Mouse (Mus musculus): ENCODE measurements around the gene Rere. TPM values are rescaled to one million over a fixed set of nuclear protein-coding genes. Genes with fewer than 3 reads are reported as not detected.
A peak's percentile ranks its signal among the peaks of the same experiment; 100 is the strongest.

Rere gene
- total and polyA plus RNA-seq, 3 experiments: 3.1 to 36.5 (median 8.7) TPM

- peaks cover 0 to 41% of the 10 kb centered on the region in 2 experiments for H3K36me3 ChIP-seq (replicated peaks in 1 of 2; ENCODE audit: control insufficient read depth in 1 of 2, insufficient read depth in 1 of 2, low read length in 1 of 2)
- H3K9me3 ChIP-seq (replicated peaks; ENCODE audit: low read length): no peaks in the 10 kb centered on the region
- no peak for DNase-seq (ENCODE audit: extremely low read depth)
- H3K4me3 ChIP-seq (replicated peaks in 1 of 3; ENCODE audit: low read depth in 2 of 3, low read length in 2 of 3, poor library complexity in 1 of 3): no peak overlapping the region
- dilution Hi-C loops (cut with MboI; ENCODE audit: extremely low pct_ligation_motif_present, extremely low pct_unique_long_range_greater_than_20kb, low sequenced_read_pairs) (no loop called here), in situ Hi-C loops (cut with MboI; ENCODE audit: low pct_ligation_motif_present, low pct_unique_long_range_greater_than_20kb, low sequenced_read_pairs) (no loop called here)
- peaks cover 4% of the 10 kb centered on the region; the same call in 1 of the 2 replicates for H3K79me2 ChIP-seq (replicated peaks; ENCODE audit: control insufficient read depth, extremely low read depth, insufficient read depth, poor library complexity, severe bottlenecking)
- H3K4me1 ChIP-seq (ENCODE audit: control insufficient read depth in 1 of 2, insufficient read depth in 2 of 2): peaks cover 0 to 40% of the 10 kb centered on the region in 2 experiments; a peak in 2 of 4 replicates
- no peaks in the 10 kb centered on the region for H3K27me3 ChIP-seq (replicated peaks)
- H3K4me2 ChIP-seq (ENCODE audit: insufficient read depth, low read depth, poor library complexity, severe bottlenecking): no peak overlapping the region
- H3K9ac ChIP-seq (ENCODE audit: insufficient read depth, low read depth): no peak overlapping the region
- H3K27ac ChIP-seq (ENCODE audit: insufficient read depth, low read depth): no peak overlapping the region
- TF ChIP-seq MAFK (IDR thresholded peaks at IDR 0.05; ENCODE audit: insufficient replicate concordance, low read length) (no peak), IRF4 (IDR thresholded peaks at IDR 0.05; ENCODE audit: low read depth, low read length) (no peak), CHD1 (IDR thresholded peaks at IDR 0.05; ENCODE audit: low read depth, low read length) (no peak), SMC3 (IDR thresholded peaks at IDR 0.05; ENCODE audit: low read depth, low read length) (no peak), ELF1 (IDR thresholded peaks at IDR 0.05; ENCODE audit: low read depth, low read length) (no peak), NRF1 (IDR thresholded peaks at IDR 0.05; ENCODE audit: low read depth, low read length) (no peak), UBTF (IDR thresholded peaks at IDR 0.05; ENCODE audit: low read depth, low read length) (no peak), POLR2AphosphoS2 (IDR thresholded peaks at IDR 0.05; ENCODE audit: low read depth, low read length) (no peak), JUN (IDR thresholded peaks at IDR 0.05; ENCODE audit: insufficient read depth, low read depth, low read length) (no peak), USF1 (IDR thresholded peaks at IDR 0.05; ENCODE audit: low read depth, low read length) (no peak), CHD2 (IDR thresholded peaks at IDR 0.05; ENCODE audit: low read length) (no peak), TCF12 (IDR thresholded peaks at IDR 0.05; ENCODE audit: low read depth, low read length) (no peak), ZNF384 (IDR thresholded peaks at IDR 0.05; ENCODE audit: low read depth, low read length) (no peak), ZC3H11A (IDR thresholded peaks at IDR 0.05; ENCODE audit: low read depth, low read length) (no peak), KAT2A (IDR thresholded peaks at IDR 0.05; ENCODE audit: insufficient replicate concordance, low read length) (no peak), E2F4 (IDR thresholded peaks at IDR 0.05; ENCODE audit: insufficient replicate concordance, low read depth, low read length) (no peak)
Measured at GRCm38 (mm10) chr4:150592087-150592486, 310.6 kb downstream of the Rere start.

GRCm38 (mm10) chr4:150593473-150594217 is 312.2 kb downstream of the Rere start:
- Histone ChIP-seq H3K9me3 (replicated peaks; ENCODE audit: low read length) (no peaks in the 10 kb centered on the region), H3K79me2 (replicated peaks; ENCODE audit: control insufficient read depth, extremely low read depth, insufficient read depth, poor library complexity, severe bottlenecking) (peaks cover 4% of the 10 kb centered on the region; the same call in 1 of the 2 replicates), H3K4me3 (replicated peaks in 1 of 3; ENCODE audit: low read depth in 2 of 3, low read length in 2 of 3, poor library complexity in 1 of 3) (no peak overlapping the region), H3K4me2 (ENCODE audit: insufficient read depth, low read depth, poor library complexity, severe bottlenecking) (no peak overlapping the region), H3K27ac (ENCODE audit: insufficient read depth, low read depth) (no peak overlapping the region), H3K27me3 (replicated peaks) (no peaks in the 10 kb centered on the region), H3K4me1 (ENCODE audit: control insufficient read depth in 1 of 2, insufficient read depth in 2 of 2) (peaks cover 0 to 40% of the 10 kb centered on the region in 2 experiments; a peak in 2 of 4 replicates), H3K36me3 (replicated peaks in 1 of 2; ENCODE audit: control insufficient read depth in 1 of 2, insufficient read depth in 1 of 2, low read length in 1 of 2) (peaks cover 0 to 48% of the 10 kb centered on the region in 2 experiments), H3K9ac (ENCODE audit: insufficient read depth, low read depth) (no peak overlapping the region)
- DNase-seq (ENCODE audit: extremely low read depth): no peak
- dilution Hi-C loops (cut with MboI; ENCODE audit: extremely low pct_ligation_motif_present, extremely low pct_unique_long_range_greater_than_20kb, low sequenced_read_pairs): no loop called here
- in situ Hi-C loops (cut with MboI; ENCODE audit: low pct_ligation_motif_present, low pct_unique_long_range_greater_than_20kb, low sequenced_read_pairs): no loop called here
- TF ChIP-seq ELF1 (IDR thresholded peaks at IDR 0.05; ENCODE audit: low read depth, low read length) (peak; percentile 46; the same call in 1 of the 2 replicates), MXI1 (IDR thresholded peaks at IDR 0.05; ENCODE audit: low read depth, low read length) (no peak), NELFE (IDR thresholded peaks at IDR 0.05; ENCODE audit: low read depth, low read length) (no peak)

All from CH12.LX (cell line).